Mouse (Mus musculus) lung, postnatal 0 days (tissue): ENCODE measurements at regions not wholly inside any gene's neighbourhood (a gene's known extent, or its start where the extent isn't known, plus 50 kb on each side); places are given as distances from the start of the nearest gene placed in this dataset.

Experiments used
- CTCF ChIP-seq: IDR thresholded peaks from 2 replicates; pipeline ENCODE4 v1.5.1; 2016; ENCODE audit warnings: antibody characterized with exemption, mild to moderate bottlenecking
- EP300 ChIP-seq: IDR thresholded peaks from 2 replicates; pipeline ENCODE4 v1.6.1; 2016; ENCODE audit warnings: antibody characterized with exemption, mild to moderate bottlenecking, control low read depth

DNA sequence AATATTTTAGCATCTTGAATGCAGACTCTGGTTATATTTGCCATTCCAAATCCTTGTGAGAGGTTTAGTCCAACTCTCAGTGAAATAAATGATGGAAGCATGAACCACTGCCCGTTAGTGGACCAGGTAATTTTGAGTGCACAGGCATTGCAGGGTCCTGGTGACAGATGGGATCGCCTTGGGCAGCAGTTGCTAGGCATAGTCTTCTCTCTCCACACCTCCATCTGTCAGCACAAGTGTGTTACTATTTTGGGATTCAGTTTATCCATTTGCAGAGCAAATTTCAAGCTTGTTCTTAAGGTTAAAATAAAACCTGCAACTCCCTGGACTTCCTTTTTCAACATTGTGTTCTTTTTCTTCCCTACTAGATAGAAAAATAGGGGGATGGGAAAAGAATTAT, 97.4 kb upstream of the Sphkap start:
- TF ChIP-seq CTCF (no peak), EP300 (no peak)
